In genomic region chr10:84760118-84761111, GRCm38 (mm10) we compare ENCODE assay signal across 9 mouse cellular contexts. TPM values are rescaled to one million over a fixed set of nuclear protein-coding genes. Genes with fewer than 3 reads are reported as not detected.
DNase-seq lines count a peak whose midpoint lies in the region; ATAC-seq and TF ChIP-seq lines count a peak whose summit lies in the region.
"Had no signal": no experiment of that assay in that cellular context is flagged by ENCODE, and none has a peak within 500 bp of the region (broad histone marks: within the 10 kb centered on the region; RNA-seq: fewer than 3 reads in every experiment).

No protein-coding gene starts in this region.

- no peak for TF ChIP-seq EP300 in heart, postnatal 0 days (IDR thresholded peaks at IDR 0.05; ENCODE audit: low read depth)

- H3K9ac ChIP-seq in heart, postnatal 0 days (replicated peaks; ENCODE audit: low read depth, low read length), result no peak overlapping the region
- H3K9ac ChIP-seq in midbrain, embryonic 16.5 days (ENCODE audit: low read depth, low read length), result peak overlapping the region; percentile 33
- H3K9ac ChIP-seq: liver, embryonic 15.5 days had no signal

- peaks cover 88% of the 10 kb centered on the region for H3K27me3 ChIP-seq in heart, postnatal 0 days (ENCODE audit: control insufficient read depth, insufficient read depth, low read length)
- peaks cover 21% of the 10 kb centered on the region for H3K27me3 ChIP-seq in midbrain, embryonic 16.5 days (ENCODE audit: control insufficient read depth, insufficient read depth, low read depth, low read length)

- peak overlapping the region; percentile 24 for H3K4me3 ChIP-seq in heart, postnatal 0 days (ENCODE audit: low read depth, low read length)
- peak overlapping the region; percentile 40 for H3K4me3 ChIP-seq in midbrain, embryonic 16.5 days (ENCODE audit: low read depth, low read length)
- H3K4me3 ChIP-seq: liver, embryonic 15.5 days had no signal

- ATAC-seq in heart, postnatal 0 days (ENCODE audit: insufficient read depth, low read depth), result no peak
- peak; percentile 73 for ATAC-seq in midbrain, embryonic 16.5 days

- peak overlapping the region; percentile 55 for H3K4me2 ChIP-seq in heart, postnatal 0 days (ENCODE audit: low read depth, low read length)
- H3K4me2 ChIP-seq in midbrain, embryonic 16.5 days (ENCODE audit: low read length), result peak overlapping the region; percentile 72
- H3K4me2 ChIP-seq: liver, embryonic 15.5 days had no signal

- WGBS in heart, postnatal 0 days, result 9% methylated on average over 46 of the region's 46 CpGs
- WGBS in midbrain, embryonic 16.5 days, result 6% methylated on average over 43 of the region's 46 CpGs

- H3K36me3 ChIP-seq in heart, postnatal 0 days (replicated peaks; ENCODE audit: control insufficient read depth, insufficient read depth, low read length), result no peaks in the 10 kb centered on the region
- H3K36me3 ChIP-seq in midbrain, embryonic 16.5 days (ENCODE audit: control insufficient read depth, insufficient read depth, low read length), result no peaks in the 10 kb centered on the region
- H3K36me3 ChIP-seq: liver, embryonic 15.5 days had no signal

- H3K27ac ChIP-seq in heart, postnatal 0 days (ENCODE audit: low read depth), result no peak overlapping the region
- peak overlapping the region; percentile 47; the same call in 1 of the 2 replicates for H3K27ac ChIP-seq in midbrain, embryonic 16.5 days (ENCODE audit: low read length)
- H3K27ac ChIP-seq: liver, embryonic 15.5 days had no signal

- no peaks in the 10 kb centered on the region for H3K9me3 ChIP-seq in heart, postnatal 0 days (replicated peaks; ENCODE audit: control insufficient read depth, low read length)
- no peaks in the 10 kb centered on the region for H3K9me3 ChIP-seq in midbrain, embryonic 16.5 days (replicated peaks; ENCODE audit: control insufficient read depth, low read length, poor library complexity, severe bottlenecking)
- H3K9me3 ChIP-seq: liver, embryonic 15.5 days had no signal

- DNase-seq in layer of hippocampus, postnatal 10 days (ENCODE audit: low spot score in 2 of 2), result peak; percentile 35 to 46
- DNase-seq in layer of hippocampus, adult 8-10 months (ENCODE audit: low spot score in 2 of 2), result no peak
- DNase-seq in embryo, embryonic 10.5 days (ENCODE audit: low spot score), result peak; percentile 78
- DNase-seq in heart, postnatal 0 days (ENCODE audit: low spot score), result no peak
- DNase-seq in frontal cortex, postnatal 10 days (ENCODE audit: low spot score in 2 of 2), result no peak
- no peak for DNase-seq in thymus, postnatal 0 days (ENCODE audit: low spot score)

- TF ChIP-seq CTCF in heart, postnatal 0 days (IDR thresholded peaks at IDR 0.05; ENCODE audit: low read depth), result no peak

- peaks cover 20% of the 10 kb centered on the region for H3K4me1 ChIP-seq in heart, postnatal 0 days (ENCODE audit: control insufficient read depth, insufficient read depth)
- peaks cover 37% of the 10 kb centered on the region for H3K4me1 ChIP-seq in midbrain, embryonic 16.5 days (ENCODE audit: control insufficient read depth, insufficient read depth, low read length)

RNA-seq across cellular contexts. Expression of gene Rfx4, which starts 4.6 kb away (rescaled TPM):
- 10 to 100 TPM; 12.0 to 14.2 TPM for total RNA-seq in layer of hippocampus, postnatal 10 days (2021)
- 10 to 100 TPM; 10.9 to 12.7 (median 12.3) TPM for total RNA-seq in layer of hippocampus, adult 8-10 months (2022)
- total RNA-seq in heart, postnatal 0 days (2014; rRNA removed; ENCODE audit: low replicate concordance), result not detected in 2 replicates
- polyA plus RNA-seq in heart, postnatal 0 days (2015; fragmentation: Nextera tagmentation; extraction: Ambion mirVana), result not detected in 2 replicates
- polyA plus RNA-seq in midbrain, embryonic 16.5 days (2015; fragmentation: Nextera tagmentation; extraction: Ambion mirVana), result 12.6 and 13.9 TPM in 2 replicates
- polyA plus RNA-seq in thymus, postnatal 0 days (2015; fragmentation: Nextera tagmentation; extraction: Ambion mirVana), result 0.08 TPM in 1 of 2 replicates, not detected in the other
- total RNA-seq: adrenal gland, postnatal 36 days had no signal
- polyA plus RNA-seq: liver, embryonic 15.5 days had no signal

Comparison
In these comparisons a context has a peak if more than half of its experiments do, and no peak if none do; other contexts are left out.
1. DNase-seq: peak in layer of hippocampus, postnatal 10 days (2 of 2) and embryo, embryonic 10.5 days (single experiment); none in layer of hippocampus, adult 8-10 months (0 of 2), heart, postnatal 0 days (single experiment), frontal cortex, postnatal 10 days (0 of 2) and thymus, postnatal 0 days (single experiment).
2. RNA of gene Rfx4, which starts 4.6 kb away (total RNA-seq): 12.0 to 14.2 TPM in layer of hippocampus, postnatal 10 days and 10.9 to 12.7 TPM in layer of hippocampus, adult 8-10 months; not detected in heart, postnatal 0 days; every median in the first group is over 10 times any median in the second.